Mouse (Mus musculus): ENCODE results near the gene Slc35a5. TPM values are rescaled to one million over a fixed set of nuclear protein-coding genes. Genes with fewer than 3 reads are reported as not detected.
A peak's percentile ranks its signal among the peaks of the same experiment; 100 is the strongest.

Slc35a5 gene
- total RNA-seq, 4 experiments from 2014 or later, result 47.0 to 60.6 (median 52.4) TPM

DNA sequence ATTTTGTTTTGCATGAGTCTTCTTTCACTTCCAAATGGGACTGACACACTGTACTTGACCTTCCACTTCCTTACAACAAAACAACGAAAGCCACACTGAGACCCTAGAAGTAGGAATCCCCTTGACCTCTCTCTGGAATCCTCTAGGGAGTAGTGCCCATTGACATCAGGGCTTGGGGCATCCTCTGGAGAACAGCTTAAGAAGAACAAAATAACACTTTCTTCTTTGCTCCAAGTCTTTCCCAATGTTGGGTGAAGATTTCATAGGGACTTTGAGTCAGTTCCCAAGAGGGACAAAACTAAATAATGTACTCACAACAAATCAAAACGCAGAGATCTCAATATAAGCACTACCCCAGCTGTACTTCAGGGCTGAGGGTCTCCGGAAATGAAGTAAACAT, 39.7 kb downstream of the Slc35a5 start:
- DNase-seq (ENCODE audit: low spot score in 2 of 2), result no peak

DNA sequence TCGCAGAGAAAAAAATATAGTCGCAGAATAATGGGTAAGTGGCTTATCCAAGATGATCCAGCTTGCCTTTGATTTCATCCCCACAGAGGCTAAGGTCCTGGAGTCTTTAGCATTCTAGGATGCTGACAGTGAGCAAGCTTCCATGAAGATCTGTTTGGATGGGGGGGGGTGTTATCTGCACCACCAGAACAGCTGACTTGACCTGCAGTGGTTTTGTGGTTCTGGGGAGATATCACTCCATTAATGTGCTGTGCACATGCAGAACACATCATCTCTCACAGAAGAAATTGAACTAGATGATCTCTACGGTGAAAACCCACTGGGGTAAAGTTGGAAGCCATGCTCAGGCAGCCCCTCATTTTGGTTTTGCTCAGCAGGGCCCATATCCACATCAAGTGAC, 41.3 kb downstream of the Slc35a5 start:
- no peak for DNase-seq (ENCODE audit: low spot score in 2 of 2)

GRCm38 (mm10) chr16:45110498-45110897, 48.0 kb downstream of the Slc35a5 start:
- peak in 1 of 2 experiments; percentile 45 for DNase-seq (ENCODE audit: low spot score in 2 of 2)

GRCm38 (mm10) chr16:45108203-45108878, 50.2 kb downstream of the Slc35a5 start:
- DNase-seq (ENCODE audit: low spot score in 2 of 2), result no peak

DNA sequence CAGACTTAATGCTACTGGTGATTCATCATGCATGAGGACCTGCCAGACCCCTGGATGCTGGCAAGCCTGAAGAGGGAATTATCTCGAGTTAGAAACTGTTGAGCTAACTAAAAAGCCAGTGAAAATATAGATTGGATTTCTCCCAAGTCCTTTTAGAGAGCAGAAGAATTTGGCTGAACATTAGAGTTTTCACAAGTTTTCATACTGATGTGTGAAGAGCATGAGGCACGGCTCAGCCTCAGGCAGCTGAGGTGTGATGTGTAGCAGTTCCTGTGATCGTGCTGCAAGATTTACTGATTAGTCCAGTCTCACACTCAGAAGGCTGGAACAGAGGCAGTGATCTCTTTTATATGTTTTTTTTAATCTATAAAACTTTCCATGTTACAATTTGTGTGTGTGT, 53.5 kb downstream of the Slc35a5 start:
- DNase-seq (ENCODE audit: low spot score in 2 of 2), result peak in 1 of 2 experiments; percentile 36

- DNase-seq (ENCODE audit: low spot score in 2 of 2), result no peak
Observed at GRCm38 (mm10) chr16:45100892-45101291, 57.6 kb downstream of the Slc35a5 start.

GRCm38 (mm10) chr16:45098886-45099210, 59.7 kb downstream of the Slc35a5 start:
- DNase-seq (ENCODE audit: low spot score in 2 of 2), result no peak

DNA sequence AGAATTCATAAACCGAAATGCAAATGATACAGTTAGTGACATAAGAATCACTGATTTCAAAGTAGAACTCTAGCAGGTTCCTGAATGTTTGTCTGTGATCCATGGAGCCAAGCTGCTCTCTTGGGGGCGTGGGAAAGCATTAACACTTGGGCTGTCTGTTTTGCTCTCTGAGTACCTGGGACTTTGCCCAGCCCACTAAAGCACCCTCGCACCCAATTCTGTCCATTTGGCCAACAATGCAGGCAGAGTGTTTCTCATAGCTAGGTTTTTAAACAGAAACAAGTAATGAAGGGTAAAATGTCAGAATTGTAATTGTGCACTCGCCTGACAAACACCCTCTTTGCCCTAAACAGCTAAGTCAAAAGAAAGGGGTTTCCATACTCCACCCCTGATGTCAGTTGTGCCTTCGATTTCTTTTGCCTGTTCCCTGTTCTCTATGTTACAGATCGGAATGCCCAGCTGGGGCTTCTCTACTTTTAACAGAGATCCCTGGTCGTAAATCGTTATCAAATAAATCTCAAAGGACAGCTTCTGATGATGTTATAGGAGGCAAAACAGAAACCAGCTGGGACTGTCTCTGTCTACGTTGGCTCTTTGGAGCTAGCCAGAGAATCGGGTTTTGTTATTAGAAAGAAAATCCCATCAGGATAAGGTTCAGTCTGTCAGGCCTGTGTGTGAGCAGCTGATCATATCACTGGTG, 60.2 kb downstream of the Slc35a5 start:
- DNase-seq (ENCODE audit: low spot score in 2 of 2), result no peak

DNA sequence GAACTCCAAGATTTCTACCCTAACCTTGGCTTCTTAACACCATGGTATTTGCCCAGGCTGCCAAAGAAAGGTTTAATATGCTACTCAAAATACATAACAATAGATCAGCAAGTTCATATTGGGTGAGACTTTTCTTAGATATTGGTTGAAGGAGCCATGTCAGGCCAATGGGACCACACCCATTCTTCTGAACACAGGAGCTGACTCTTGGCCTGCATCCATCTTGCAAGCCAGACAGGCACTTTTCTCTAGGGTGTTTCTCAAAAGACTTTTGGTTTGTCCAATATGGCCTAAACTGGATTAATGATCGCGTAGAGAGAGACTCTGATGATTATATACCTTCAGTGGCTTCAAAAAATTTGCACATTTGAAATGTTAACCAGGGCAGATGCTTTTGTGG, 61.0 kb downstream of the Slc35a5 start:
- no peak for DNase-seq (ENCODE audit: low spot score in 2 of 2)

GRCm38 (mm10) chr16:45095561-45096482, 62.7 kb downstream of the Slc35a5 start:
- no peak for DNase-seq (ENCODE audit: low spot score in 2 of 2)

GRCm38 (mm10) chr16:45095030-45095429, 63.5 kb downstream of the Slc35a5 start:
- DNase-seq (ENCODE audit: low spot score in 2 of 2), result no peak

GRCm38 (mm10) chr16:45094136-45094756, 64.3 kb downstream of the Slc35a5 start:
- no peak for DNase-seq (ENCODE audit: low spot score in 2 of 2)

- DNase-seq (ENCODE audit: low spot score in 2 of 2), result no peak
Observed at GRCm38 (mm10) chr16:45093137-45093731, 65.3 kb downstream of the Slc35a5 start, which contains the start of gene Ccdc80. Gene Ccdc80, plus strand, starts transcription at chr16:45093402.

DNA sequence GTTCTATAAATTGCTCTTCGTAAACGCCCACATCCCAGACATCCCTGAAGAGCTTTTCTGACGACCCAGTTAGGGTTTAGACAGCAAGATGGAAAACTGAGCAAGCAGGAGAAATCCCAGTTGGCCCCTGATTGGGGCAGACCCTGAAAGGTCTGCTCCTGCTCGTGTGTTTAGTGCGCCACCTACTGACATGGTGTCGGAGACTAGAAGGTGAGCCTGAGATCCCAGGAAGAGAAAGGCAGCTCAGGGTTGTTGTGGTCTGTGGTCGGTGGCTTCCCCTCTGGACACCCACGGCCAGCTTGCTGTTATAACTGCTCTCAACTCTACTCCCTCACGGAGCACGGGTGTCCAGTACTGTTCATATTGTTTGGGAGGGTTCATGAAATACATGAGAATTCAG, 68.5 kb downstream of the Slc35a5 start:
- peak; percentile 45 to 57 for DNase-seq (ENCODE audit: low spot score in 2 of 2)

Other genes with a start within 250 kb of the Slc35a5 start
- gene Cd200r3, start 215.0 kb downstream of the Slc35a5 start, total RNA-seq (2022), result not detected
- 1 to 10 TPM; 5.0 to 7.5 (median 6.3) TPM for gene Ccdc80, start 65.3 kb downstream of the Slc35a5 start, total RNA-seq (2022)
- 10 to 100 TPM; 42.9 to 46.0 (median 45.4) TPM for gene Atg3, start 79 bp upstream of the Slc35a5 start, total RNA-seq (2022)
- under 1 TPM; 0.48 to 0.88 (median 0.56) TPM for gene Btla, start 65.6 kb upstream of the Slc35a5 start, total RNA-seq (2022)

Measured in left cerebral cortex, adult 8-10 months (tissue).